Mouse (Mus musculus) adipocyte (in vitro differentiated cells): ENCODE data around the gene Asgr1.
A peak's percentile ranks its signal among the peaks of the same experiment; 100 is the strongest.

Experiments
- DNase-seq: peaks from one replicate; pipeline ENCODE4 v3.0.0-alpha.2; 2016; ENCODE audit warnings: low spot score

The Asgr1 gene

DNA sequence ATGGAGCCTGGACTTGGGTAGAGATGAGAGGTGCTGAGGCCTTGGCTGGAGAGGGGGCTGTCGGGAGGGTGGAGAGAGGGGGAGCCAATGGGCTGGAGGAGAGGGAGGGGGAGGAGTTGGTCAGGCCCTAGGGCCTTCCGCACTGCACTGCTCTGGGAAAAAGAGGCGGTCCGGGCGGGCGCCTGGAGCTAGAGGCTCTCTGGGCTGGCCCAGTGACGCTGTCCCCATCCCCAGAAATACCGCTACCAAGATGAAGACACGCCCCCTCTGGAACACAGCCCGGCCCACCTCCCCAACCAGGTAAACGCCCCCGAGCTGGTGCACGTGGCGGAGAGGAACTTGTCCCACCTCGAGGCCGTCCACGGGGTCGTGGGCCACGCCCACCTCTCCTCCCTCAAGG is 27.2 kb upstream of the Asgr1 start:
- peak; percentile 42 for DNase-seq

DNA sequence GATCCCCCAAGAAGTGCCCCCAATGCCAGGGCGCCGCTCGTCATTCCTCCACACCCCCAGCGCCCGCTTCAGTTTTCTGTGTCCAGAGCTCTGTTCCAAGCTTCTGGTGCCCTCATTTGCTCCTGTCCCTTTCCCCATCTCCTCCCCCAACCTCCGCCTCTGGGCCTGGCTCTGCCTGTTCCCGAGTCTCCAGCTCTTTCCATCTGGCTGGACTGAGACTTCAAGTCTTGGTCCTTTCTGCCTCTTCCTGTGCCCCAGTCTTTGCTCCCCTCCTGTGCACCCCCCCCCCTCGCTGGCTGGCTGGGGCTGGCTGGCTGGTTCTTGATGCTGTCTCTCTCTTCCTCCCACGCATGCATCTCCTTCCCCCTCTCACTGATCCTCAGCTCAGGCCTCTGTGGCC is 26.5 kb upstream of the Asgr1 start:
- peak; percentile 55 for DNase-seq

DNA sequence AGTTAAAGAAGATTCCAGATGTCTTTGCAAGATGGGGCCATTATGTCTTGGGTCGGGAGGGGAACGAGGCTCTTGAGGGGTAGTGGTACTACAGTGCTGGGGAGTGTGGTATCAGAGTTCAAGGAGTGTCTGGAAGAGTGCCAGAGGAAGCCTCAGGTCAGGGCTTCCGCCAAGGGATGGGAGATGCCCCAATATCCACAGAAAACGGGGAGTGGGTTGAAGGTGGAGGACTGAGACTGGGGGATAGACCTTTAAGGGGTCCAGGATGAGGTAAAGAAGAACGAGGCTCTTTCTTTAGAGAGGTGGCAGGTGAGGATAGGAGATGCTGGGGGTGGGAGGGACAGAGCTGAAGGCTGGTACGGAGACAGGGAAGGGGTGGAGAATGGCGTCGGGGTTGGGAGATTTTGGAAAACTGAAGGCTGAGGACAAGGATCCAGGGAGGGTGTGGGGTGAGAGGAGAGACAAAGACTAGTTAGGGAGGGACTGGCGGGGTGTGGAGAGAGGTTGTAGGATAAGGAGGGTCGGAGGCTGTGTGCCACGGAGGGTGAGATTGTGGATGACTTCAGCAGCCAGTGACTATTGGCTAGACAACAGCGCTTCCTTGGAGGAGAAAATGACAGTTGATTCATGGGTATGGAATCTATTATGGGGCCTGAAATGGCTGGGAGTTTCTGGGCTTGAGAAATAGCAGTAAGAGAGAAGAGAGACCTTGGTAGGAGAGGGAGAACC is 25.3 kb upstream of the Asgr1 start:
- DNase-seq = no peak

DNA sequence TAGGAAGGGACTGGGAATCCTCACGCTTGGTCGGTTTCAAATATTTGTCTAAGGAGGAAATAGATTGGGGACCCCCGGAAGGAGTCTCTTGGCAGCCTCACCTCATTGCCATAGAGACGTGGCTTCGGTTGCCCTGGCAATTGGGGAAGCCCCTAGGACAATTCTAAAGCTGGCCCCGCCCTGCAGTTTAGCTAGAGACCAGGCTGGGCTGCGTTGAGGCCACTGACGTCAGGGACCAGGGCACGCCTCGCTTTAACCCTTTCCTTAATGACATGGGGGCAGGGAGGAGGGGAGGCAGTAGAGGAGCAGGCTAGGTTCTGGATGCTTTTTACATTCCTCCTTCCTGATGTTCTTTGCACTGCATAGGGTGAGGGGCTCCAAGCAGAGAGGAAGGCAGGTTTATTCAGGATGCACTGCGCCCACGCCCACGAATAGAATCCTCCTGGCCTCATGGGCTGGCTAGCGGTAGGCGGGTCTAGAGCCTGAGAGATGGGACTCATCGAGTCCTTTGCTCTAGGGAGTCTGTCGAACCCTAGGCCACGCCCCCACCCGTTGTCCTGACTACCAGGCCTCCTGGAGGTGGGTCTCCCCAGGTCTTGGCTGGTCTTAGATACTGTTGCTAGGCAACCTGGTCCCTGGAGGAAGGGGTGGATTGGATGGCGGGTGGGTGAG is 24.6 kb upstream of the Asgr1 start:
- DNase-seq = peak; percentile 41

DNA sequence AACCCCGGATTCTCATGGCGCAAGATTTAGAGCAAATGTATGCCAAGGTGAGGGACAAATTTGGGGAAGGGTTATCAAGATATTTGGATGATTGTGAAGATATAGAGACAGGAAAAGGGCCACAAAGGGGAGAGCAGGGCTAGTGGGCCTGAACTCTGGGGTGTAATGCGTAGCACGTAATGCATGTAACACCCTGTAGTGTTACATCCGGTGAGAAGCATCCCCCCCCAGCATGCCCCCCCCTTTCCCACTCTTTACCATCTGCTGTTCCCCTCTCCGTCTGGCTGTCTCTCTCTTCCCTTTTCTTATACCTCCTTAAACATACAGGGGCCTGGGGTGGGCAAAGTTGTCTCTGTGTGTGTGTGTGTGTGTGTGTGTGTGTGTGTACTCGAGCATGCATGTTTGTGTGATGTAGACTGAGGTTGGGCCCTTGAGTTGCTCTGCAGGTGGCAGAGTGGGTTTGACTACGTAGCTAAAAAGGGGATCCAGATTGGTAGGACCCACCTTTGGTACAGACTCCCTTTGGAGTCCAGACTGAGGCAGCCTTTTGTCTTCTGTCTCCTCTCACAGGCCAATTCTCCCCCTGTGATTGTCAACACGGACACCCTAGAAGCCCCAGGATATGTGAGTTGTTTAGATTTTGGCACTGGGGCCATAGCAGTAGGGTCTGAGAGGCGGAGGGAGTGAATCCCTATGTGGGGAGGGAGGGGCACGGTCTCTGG is 23.9 kb upstream of the Asgr1 start:
- DNase-seq = no peak

DNA sequence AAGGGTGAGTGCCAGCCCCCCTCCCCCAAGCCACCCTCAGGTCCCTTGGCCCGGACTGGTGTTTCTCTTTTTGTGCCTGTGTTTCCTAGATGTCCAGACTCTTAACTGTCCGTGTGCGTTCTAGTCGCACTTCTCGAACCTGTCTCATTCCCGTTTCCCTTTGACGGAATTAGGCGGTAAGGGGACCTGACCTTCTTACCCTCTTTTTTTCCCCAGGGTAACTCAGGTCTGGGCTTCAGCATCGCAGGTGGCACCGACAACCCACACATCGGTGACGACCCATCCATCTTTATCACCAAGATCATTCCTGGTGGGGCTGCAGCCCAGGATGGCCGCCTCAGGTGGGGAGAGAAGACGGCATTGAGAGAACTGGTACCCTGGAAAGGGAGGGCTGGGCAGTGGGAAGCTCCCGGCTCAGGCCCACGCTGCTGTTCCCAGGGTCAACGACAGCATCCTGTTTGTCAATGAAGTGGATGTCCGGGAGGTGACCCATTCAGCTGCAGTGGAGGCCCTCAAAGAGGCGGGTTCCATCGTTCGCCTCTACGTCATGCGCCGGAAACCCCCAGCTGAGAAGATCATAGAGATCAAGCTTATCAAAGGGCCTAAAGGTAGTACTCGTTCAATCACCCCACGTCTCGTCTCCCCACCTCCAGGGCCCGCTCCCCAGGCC is 23.1 kb upstream of the Asgr1 start:
- no peak for DNase-seq

DNA sequence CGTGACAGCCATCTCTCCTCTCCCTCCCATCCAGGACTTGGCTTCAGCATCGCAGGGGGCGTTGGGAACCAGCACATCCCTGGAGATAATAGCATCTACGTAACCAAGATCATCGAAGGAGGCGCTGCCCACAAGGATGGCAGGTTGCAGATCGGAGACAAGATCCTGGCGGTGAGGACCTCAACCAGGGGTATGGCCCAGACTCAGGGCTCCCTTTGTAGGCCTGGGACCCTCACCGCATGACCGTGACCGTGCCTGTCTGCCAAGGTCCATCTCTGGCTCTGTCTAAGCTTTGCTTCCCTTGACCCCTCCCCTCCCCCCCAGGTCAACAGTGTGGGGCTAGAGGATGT is 22.6 kb upstream of the Asgr1 start:
- no peak for DNase-seq

DNA sequence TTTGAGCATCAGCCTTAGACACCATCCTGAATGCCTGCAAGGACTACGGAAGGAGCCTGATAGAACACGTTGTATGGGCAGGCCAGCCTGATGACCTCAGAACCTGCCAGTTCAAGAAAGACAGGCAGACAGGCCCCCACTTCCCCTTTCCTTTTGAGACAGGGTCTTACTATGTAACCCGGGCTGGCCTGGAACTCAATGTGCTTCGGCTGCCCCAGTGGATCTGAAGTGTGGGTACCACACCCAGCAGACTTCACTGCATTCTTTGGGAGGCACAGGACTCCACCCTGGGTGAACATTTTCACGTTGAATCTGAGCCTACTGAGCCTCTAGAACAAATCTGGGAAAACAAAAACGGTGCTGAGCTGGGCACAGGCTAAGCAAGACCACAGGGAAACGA is 15.7 kb upstream of the Asgr1 start:
- DNase-seq = no peak

DNA sequence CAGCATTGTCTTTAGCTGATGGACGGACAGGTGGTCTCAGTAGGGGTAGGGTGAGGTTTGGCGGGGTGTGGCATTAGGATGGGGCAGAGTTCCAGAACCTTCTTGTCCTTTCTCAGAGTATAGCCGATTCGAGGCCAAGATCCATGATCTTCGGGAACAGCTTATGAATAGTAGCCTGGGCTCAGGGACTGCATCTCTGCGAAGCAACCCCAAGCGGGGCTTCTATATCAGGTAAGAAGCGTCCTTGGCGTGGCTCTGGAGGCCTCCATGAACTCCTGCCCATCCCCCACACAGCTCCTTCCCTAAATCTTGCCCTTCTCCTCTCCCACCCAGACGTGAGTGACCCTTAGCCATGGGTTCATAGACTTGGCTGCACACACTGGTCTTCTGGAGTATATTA is 14.3 kb upstream of the Asgr1 start:
- no peak for DNase-seq

DNA sequence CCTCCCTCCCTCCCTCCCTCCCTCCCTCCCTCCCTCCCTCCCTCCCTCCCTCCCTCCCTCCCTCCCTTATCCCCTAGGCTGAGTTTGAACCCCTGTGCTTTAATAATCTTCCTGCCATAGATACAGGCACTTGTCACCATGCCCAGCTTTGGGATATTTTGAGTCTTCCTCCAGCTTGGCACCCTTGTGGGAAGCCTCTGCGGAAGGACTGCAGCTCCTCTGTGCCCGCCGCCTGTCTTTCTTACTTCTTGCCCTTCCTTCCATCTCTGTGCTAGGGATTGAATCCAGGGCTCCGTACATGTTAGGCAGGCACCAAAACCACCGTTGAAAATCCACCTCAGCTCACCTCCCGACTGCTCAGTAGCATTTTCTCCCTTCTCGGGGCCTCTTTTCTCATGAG is 13.7 kb upstream of the Asgr1 start:
- no peak for DNase-seq

DNA sequence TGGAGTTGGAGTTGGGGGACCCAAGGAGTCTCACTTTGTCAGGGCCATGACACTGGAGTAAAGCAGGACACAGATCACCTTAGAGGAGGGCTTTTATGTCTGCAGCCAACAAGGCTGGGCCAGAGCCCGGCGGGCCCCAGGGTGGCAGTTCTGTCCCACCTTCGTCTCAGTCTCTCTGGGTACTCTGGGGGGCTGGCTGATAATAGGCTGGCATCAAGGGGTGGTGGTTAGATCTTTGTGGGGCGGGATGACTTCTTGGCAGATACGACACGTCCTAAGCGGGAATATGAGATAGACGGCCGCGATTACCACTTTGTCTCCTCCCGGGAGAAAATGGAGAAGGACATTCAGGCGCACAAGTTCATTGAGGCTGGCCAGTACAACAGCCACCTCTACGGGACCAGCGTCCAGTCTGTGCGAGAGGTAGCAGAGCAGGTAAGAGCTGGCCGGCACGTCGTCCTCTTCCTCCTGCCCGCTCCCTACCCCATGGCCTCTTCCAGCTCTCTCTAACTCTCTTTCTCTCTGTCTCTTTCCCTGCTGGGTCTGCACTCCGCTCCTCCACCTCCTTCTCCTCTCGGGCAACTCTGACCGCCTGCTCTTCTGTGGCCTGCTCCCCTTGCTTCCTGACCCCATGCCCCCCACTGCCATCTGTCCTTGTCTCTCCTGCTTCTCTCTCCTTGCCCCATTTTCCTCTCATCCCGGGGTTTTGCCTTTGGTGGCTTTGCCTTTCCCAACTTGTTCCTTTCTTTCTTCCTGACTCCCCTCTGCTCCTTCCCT is 11.4 kb upstream of the Asgr1 start:
- DNase-seq = no peak

DNA sequence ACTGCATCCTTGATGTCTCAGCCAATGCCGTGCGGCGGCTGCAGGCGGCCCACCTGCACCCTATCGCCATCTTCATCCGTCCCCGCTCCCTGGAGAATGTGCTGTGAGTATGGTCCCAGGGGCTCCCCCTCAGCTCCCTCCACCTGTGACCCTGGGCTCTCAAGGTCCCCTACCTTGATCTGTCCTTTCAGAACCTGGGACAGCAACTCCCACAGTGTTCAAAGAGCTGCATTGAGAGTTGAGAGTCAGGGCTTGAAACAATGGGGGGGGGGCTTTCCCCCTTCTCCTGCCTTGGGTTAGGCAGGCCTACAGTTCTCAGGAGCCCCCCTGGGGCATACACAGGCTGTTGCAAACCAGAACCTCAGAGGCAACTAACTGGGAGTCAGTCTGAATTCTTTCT is 10.2 kb upstream of the Asgr1 start:
- no peak for DNase-seq

DNA sequence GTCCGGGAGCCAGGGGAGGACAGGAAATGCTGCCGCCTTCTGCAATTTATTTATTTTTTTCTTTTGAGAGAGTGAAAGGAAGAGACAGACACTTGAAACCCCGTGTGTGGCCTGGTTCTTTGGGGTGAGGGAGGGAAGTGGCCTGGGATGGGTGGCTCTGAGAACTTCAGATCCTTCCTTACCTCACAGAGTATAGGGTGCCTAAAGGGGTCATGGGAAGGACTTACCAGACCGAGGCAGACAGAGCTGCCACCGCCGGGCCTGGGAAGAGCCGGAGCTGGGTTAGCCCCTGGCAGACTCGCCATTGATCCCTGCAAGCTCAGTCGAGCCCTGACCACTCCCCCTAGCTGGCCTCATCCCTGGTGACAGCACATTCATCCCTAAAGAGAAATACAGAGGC is 8.4 kb upstream of the Asgr1 start:
- no peak for DNase-seq

DNA sequence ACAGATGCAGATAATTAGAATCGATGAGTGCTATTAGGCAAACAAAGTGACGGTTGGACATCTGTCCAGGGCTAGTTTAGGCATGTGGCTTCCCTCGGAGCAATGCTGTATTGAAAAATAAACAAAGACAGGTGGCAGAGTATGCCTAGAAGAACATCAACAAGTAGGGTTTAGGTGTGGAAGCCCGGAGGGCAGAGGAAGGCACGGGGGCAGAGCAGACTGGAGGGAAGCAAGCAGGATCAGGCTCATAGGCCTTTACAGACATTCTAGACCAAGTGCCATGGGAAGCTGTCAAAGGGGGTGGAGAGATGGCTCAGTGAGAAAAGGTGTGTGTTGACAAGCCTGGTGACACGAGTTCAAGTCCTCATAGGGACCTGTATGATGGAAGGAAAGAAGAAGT is 4.5 kb upstream of the Asgr1 start:
- no peak for DNase-seq

DNA sequence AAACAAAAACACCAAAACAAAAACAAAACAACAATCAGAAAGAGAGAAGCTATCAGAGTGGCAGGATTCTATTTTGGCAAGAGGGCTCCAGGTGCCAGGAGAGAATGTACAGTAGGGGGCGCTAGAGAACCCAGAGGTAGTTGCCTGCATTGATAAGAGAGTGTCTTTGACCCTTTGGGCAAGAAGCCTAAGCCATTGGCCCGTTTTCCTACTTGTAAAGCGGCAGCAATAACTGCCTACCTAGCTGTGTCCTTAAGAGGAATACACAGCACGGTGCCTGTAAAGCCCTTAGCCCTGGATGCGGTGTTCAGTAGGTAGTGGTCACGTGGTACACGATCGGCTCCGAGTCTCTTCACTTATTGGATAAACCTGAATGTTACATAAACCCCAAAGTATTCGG is 4.1 kb upstream of the Asgr1 start:
- peak; percentile 31 for DNase-seq

DNA sequence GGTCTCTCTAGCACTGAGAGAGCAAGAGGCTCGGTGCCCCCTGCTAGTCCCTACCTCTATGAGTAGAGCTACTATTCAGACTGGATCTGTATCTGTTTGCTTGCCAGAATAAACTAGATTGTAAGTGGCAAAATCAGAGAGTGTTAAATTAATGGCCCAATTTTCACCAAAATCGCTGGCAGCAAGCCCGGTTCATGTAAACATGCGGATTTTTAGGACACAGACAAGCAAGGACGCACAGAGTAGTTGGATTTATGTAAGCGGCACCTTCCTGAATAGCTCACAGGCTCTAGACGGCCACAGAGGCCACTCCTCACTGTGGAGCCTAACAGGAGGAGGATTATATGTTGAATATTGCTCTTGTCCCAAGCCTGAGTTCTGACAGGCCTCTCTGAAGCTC is 729 bp upstream of the Asgr1 start:
- peak; percentile 14 for DNase-seq

DNA sequence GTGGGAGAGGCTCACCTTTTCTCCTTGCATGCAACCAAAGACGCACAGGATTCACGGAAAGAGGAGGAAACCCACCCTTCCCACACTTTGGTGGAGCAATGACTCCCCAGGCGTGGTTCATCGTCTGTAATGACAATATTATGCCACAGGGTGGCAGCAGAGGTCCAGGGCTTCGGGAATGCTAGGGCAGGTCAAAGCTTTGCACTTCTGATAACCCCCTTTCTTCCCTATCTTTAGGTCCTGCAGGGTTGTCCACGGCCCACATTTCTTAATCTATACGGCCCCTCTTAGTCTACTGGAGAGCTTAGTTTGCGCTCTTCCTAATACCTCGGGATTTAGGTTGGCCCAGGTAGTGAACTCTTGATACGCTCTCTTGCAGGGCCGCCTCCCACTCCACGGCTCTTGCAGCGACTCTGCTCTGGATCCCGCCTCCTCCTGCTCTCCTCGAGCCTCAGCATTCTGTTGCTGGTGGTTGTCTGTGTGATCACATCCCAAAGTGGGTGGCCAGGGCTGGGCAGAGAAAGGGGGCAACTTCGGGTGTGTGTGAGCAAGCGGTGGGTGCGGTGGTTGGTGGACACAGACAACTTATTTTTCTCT is 1.8 kb downstream of the Asgr1 start:
- peak; percentile 80 for DNase-seq

DNA sequence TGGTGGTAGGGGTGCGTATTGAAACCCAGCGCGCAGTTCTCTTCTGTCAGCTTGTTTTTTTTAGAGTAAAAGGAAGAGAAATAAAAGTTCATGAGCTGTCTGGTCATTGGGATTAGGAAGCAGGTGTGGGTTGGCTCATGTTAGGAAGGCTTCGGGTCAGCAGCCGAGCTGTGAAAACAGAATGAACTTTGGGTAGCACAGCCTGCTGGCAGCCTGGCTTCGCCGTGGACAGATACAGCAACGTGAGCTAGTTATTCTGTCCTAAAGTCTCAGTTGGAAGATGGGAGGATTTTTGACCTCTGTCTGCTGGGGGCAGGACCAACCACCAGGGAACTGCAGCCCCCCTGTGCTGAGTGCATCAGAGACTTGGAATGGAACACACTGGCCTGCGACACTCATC is 3.9 kb downstream of the Asgr1 start:
- no peak for DNase-seq

DNA sequence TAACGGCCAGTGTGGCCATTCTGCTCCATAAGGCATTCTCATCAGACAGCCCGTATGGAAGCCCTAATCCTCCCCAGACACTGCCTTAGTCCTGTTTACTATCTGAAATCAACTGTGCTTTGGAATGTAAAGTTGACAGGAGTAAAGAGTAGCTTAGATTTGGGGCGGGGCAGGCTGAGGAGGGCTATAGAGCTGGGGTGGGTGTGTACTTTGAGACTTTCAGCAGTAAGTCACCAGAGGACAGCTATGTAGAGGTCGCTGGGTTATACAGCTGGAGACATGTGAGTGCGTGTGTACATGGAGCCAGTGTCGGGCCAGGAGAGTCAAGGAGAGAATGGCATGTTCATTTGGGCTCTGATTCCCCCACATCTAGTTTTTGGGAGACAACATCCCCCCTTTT is 6.0 kb downstream of the Asgr1 start:
- DNase-seq = no peak

DNA sequence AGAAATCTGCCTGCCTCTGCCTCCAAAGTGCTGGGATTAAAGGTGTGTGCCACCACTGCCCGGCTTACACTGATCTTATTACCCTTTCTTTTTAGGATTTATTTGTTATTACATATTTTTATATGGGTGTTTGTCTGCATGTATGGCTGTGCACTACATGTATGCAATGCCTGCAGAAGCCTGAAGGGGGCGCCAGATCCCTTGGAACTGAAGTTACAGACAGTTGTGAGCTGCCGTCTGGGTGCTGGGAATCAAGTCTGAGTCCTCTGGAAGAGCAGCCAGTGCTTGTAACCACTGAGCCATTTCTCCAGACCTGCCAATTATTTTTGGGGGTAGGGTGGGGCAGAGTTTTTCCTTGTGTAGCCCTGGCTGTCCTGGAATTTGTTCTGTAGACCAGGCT is 9.2 kb downstream of the Asgr1 start:
- no peak for DNase-seq

DNA sequence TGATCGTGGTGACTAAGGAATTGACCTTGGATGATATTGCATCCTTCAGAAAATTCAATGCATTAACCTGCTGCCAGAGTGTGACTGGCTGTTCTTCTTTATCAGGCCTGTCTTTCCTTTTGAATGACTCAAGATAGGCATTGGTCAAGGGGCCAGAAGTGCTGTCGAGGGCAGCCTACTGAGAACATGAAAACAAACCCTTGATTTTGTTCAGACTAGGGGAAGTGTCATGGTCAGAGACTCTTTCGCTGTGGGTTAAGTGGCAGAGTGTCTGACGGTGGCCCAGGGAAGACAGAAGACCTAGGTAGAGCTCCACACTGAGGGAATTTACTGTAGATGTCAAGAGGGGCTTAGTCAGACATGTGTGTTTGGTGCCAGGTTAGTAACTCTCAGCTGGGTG is 12.8 kb downstream of the Asgr1 start:
- DNase-seq = no peak

DNA sequence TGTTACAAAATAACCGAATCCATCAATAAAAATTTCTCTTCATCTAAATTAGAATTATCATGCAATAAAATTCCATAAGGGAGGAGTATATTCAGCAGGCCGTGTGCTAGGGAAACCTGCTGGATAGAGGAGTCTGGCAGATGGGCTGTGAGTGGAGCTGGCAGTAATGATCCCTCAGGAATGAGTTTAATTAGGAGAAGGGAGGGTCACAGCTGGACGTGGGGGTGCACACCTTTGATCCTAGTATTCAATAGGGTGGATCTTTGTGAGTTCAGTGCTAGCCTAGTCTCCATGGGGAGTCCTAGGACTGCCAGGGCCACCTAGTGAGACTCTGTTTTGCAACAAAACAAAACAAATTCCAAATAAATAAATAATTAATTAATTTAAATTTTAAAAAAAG is 14.4 kb downstream of the Asgr1 start:
- no peak for DNase-seq
